Mouse (Mus musculus) midbrain, embryonic 14.5 days (tissue): ENCODE data around the gene Atp6v0d1. TPM values are rescaled to one million over a fixed set of nuclear protein-coding genes. Genes with fewer than 3 reads are reported as not detected.
A peak's percentile ranks its signal among the peaks of the same experiment; 100 is the strongest.

ENCODE experiments used
- ATAC-seq: fragments of 200-750 bp; cut with Nextera tagmentation; 2 replicates; pipeline ENCODE4 v1.8.0; 2017; ENCODE audit warnings: moderate number of reproducible peaks, moderate library complexity; ENCODE audit not compliant: low FRiP score, low TSS enrichment
- DNase-seq: peaks from one replicate; pipeline ENCODE4 v3.0.0-alpha.2; 2015
- H3K27ac ChIP-seq: fragments of 300-500 bp; sonication (generic); replicated peaks from 2 replicates; pipeline ENCODE4 v1.5.1; 2014; ENCODE audit warnings: mild to moderate bottlenecking, low read depth, low read length, moderate library complexity
- H3K27me3 ChIP-seq: fragments of 300-500 bp; sonication (generic); 2 replicates; pipeline ENCODE4 v1.6.1; 2014; ENCODE audit warnings: low read length, control low read depth, mixed read lengths; ENCODE audit not compliant: control insufficient read depth, insufficient read depth
- H3K36me3 ChIP-seq: fragments of 300-500 bp; sonication (generic); 2 replicates; pipeline ENCODE4 v1.6.1; 2014; ENCODE audit warnings: low read length, control low read depth; ENCODE audit not compliant: control insufficient read depth, insufficient read depth
- H3K4me1 ChIP-seq: fragments of 300-500 bp; sonication (generic); 2 replicates; pipeline ENCODE4 v1.6.1; 2014; ENCODE audit warnings: mild to moderate bottlenecking, antibody characterized with exemption, low read length, control low read depth; ENCODE audit not compliant: control insufficient read depth, insufficient read depth
- H3K4me2 ChIP-seq: fragments of 300-500 bp; sonication (generic); 2 replicates; pipeline ENCODE4 v1.6.1; 2014; ENCODE audit warnings: mild to moderate bottlenecking, low read length, moderate library complexity
- H3K4me3 ChIP-seq: fragments of 300-500 bp; sonication (generic); replicated peaks from 2 replicates; pipeline ENCODE4 v1.5.1; 2014; ENCODE audit warnings: low read depth, low read length
- H3K9ac ChIP-seq: fragments of 300-500 bp; sonication (generic); replicated peaks from 2 replicates; pipeline ENCODE4 v1.6.1; 2014; ENCODE audit warnings: mild to moderate bottlenecking, low read length, moderate library complexity
- H3K9me3 ChIP-seq: fragments of 300-500 bp; sonication (generic); 2 replicates; pipeline ENCODE4 v1.6.1; 2016; ENCODE audit warnings: low read length, control low read depth, mixed read lengths; ENCODE audit not compliant: control insufficient read depth
- WGBS: fragments of 180-500 bp; shearing (Covaris S2); extraction: QIAGEN DNeasy Blood & Tissue Kit; methylation state at CpG from one replicate; pipeline ENCODE4 v1.1.7; 2014; 5-methylcytosine and 5-hydroxymethylcytosine counted together
- microRNA counts: library from miRNA; unstranded; fragments of <30 nt; microRNA quantifications from one replicate; lab custom pipeline; 2016
- microRNA-seq: library from miRNA; unstranded; fragments of <30 nt; microRNA quantifications from one replicate; pipeline ENCODE4, GENCODE M21; 2016
- polyA plus RNA-seq: library from polyadenylated mRNA; unstranded; fragments of >200 nt; fragmentation: Nextera tagmentation; extraction: Ambion mirVana; gene quantifications from 2 replicates; pipeline ENCODE4 v1.2.1, GENCODE M21; 2014

The Atp6v0d1 gene
- polyA plus RNA-seq, 1 experiment from 2014 or later: 227 TPM

DNA sequence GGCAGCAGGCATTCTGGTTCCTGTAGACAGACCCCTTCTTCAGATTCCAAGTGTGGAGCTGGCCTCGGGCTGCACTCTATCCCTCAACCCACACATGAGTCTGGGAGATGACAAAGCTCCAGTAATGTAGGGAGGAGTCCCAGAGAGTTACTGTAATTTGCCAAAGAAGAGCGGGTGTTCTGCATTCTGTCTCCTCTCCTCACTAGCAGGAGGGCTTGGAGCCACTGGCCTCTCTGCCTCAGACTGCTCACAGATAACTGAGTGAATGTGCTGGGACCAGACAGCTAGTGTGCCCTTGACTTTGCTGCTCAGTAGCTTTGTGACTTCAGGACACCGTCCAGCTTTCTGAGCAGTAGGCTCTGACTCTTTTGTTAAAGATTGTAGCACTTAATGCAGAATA, 88.1 kb downstream of the Atp6v0d1 start:
- peaks cover 8% of the 10 kb centered on the region; the same call in 1 of the 2 replicates for H3K36me3 ChIP-seq
- no peak for DNase-seq
- no peak overlapping the region for H3K4me3 ChIP-seq
- H3K9me3 ChIP-seq: no peaks in the 10 kb centered on the region
- H3K27ac ChIP-seq: no peak overlapping the region
- no peak overlapping the region for H3K4me2 ChIP-seq
- H3K27me3 ChIP-seq: no peaks in the 10 kb centered on the region
- H3K4me1 ChIP-seq: peaks cover 19% of the 10 kb centered on the region
- 87% methylated on average over 3 of the region's 3 CpGs for WGBS
- H3K9ac ChIP-seq: no peak overlapping the region
- ATAC-seq: no peak

GRCm38 (mm10) chr8:105476628-105477413, 89.0 kb downstream of the Atp6v0d1 start:
- H3K9me3 ChIP-seq: no peaks in the 10 kb centered on the region
- no peak overlapping the region for H3K4me2 ChIP-seq
- DNase-seq: peak; percentile 75
- peaks cover 19% of the 10 kb centered on the region for H3K4me1 ChIP-seq
- no peak overlapping the region for H3K4me3 ChIP-seq
- ATAC-seq: peak; percentile 59; the same call in 1 of the 2 replicates
- no peak overlapping the region for H3K9ac ChIP-seq
- peaks cover 8% of the 10 kb centered on the region; the same call in 1 of the 2 replicates for H3K36me3 ChIP-seq
- H3K27me3 ChIP-seq: no peaks in the 10 kb centered on the region
- H3K27ac ChIP-seq: no peak overlapping the region
- 44% methylated on average over 25 of the region's 25 CpGs for WGBS

- Histone ChIP-seq H3K4me3 (no peak overlapping the region), H3K4me1 (peaks cover 19% of the 10 kb centered on the region), H3K36me3 (peaks cover 8% of the 10 kb centered on the region; the same call in 1 of the 2 replicates), H3K9me3 (no peaks in the 10 kb centered on the region), H3K9ac (no peak overlapping the region), H3K27ac (no peak overlapping the region), H3K27me3 (no peaks in the 10 kb centered on the region), H3K4me2 (no peak overlapping the region)
- ATAC-seq: no peak
- DNase-seq: no peak
- 93% methylated on average over 7 of the region's 7 CpGs for WGBS
Observed at GRCm38 (mm10) chr8:105476161-105476560, 89.7 kb downstream of the Atp6v0d1 start.

GRCm38 (mm10) chr8:105475742-105476141, 90.1 kb downstream of the Atp6v0d1 start:
- Histone ChIP-seq H3K27me3 (no peaks in the 10 kb centered on the region), H3K36me3 (peaks cover 8% of the 10 kb centered on the region; the same call in 1 of the 2 replicates), H3K4me2 (no peak overlapping the region), H3K9me3 (no peaks in the 10 kb centered on the region), H3K4me1 (peaks cover 20% of the 10 kb centered on the region), H3K4me3 (no peak overlapping the region), H3K27ac (no peak overlapping the region), H3K9ac (no peak overlapping the region)
- ATAC-seq (no peak), DNase-seq (no peak)
- 93% methylated on average over 8 of the region's 8 CpGs for WGBS

- Histone ChIP-seq H3K4me2 (no peak overlapping the region), H3K9ac (no peak overlapping the region; the same call in 1 of the 2 replicates), H3K4me1 (peaks cover 25% of the 10 kb centered on the region), H3K27ac (no peak overlapping the region), H3K27me3 (no peaks in the 10 kb centered on the region), H3K9me3 (no peaks in the 10 kb centered on the region), H3K4me3 (no peak overlapping the region), H3K36me3 (peaks cover 8% of the 10 kb centered on the region; the same call in 1 of the 2 replicates)
- DNase-seq: no peak
- WGBS: 30% methylated on average over 4 of the region's 4 CpGs
- no peak for ATAC-seq
Observed at GRCm38 (mm10) chr8:105475254-105475653, 90.6 kb downstream of the Atp6v0d1 start.

DNA sequence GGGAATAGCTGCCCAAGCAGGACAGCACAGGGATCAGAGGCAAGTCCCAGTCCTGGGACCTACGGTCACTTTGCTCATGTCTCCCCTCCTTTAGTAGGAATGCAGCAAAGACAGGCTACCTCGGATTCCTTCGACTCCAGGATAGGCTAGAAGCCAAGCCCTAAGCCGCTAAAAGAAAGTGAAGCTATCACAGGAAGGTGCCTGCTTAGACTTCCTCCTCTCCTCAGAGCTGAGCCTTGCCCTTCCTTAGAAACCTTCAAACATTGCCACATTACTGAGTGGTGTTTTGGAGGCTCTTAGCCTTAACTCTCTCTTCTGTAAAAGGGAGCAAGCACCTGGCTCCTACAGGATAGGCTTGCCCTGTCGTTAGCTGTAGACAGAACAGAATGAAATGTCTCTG, 91.2 kb downstream of the Atp6v0d1 start:
- Histone ChIP-seq H3K27ac (0 out of 2 replicates have a peak overlapping the region, but pooled peaks have one; percentile 8), H3K9me3 (no peaks in the 10 kb centered on the region), H3K9ac (peak overlapping the region; percentile 20; the same call in 1 of the 2 replicates), H3K36me3 (peaks cover 8% of the 10 kb centered on the region; the same call in 1 of the 2 replicates), H3K4me2 (peak overlapping the region; percentile 27), H3K27me3 (no peaks in the 10 kb centered on the region), H3K4me1 (peaks cover 31% of the 10 kb centered on the region), H3K4me3 (no peak overlapping the region)
- 41% methylated on average over 5 of the region's 5 CpGs for WGBS
- ATAC-seq (no peak), DNase-seq (no peak)

MicroRNA genes within 50 kb of the gene (microRNA counts, 519-probe panel; counts per million panel counts)
- not detected for microRNA mmu-miR-1966 (lab: Ali Mortazavi, UCI)

Small RNAs within 50 kb of the gene (microRNA-seq; reads per million reads assigned to microRNA genes)
- gene Mir1966: 0.73 reads per million

Other genes starting within 250 kb of the Atp6v0d1 start
- 0.72 and 0.86 TPM in 2 replicates for gene Lrrc29, start 239.8 kb downstream of the Atp6v0d1 start, polyA plus RNA-seq
- gene Tmem208, start 239.7 kb downstream of the Atp6v0d1 start, polyA plus RNA-seq: 122 and 149 TPM in 2 replicates
- 0.59 and 0.84 TPM in 2 replicates for gene Fhod1, start 218.1 kb downstream of the Atp6v0d1 start, polyA plus RNA-seq
- gene Slc9a5, start 217.2 kb downstream of the Atp6v0d1 start, polyA plus RNA-seq: 8.3 and 10.2 TPM in 2 replicates
- 1.4 and 3.0 TPM in 2 replicates for gene Plekhg4, start 192.8 kb downstream of the Atp6v0d1 start, polyA plus RNA-seq
- not detected in 2 replicates for gene Kctd19, start 152.5 kb downstream of the Atp6v0d1 start, polyA plus RNA-seq
- gene Lrrc36, start 152.5 kb downstream of the Atp6v0d1 start, polyA plus RNA-seq: 1.5 and 1.7 TPM in 2 replicates
- gene Tppp3, start 94.5 kb downstream of the Atp6v0d1 start, polyA plus RNA-seq: 91.3 and 108 TPM in 2 replicates
- 25.2 and 26.4 TPM in 2 replicates for gene Zdhhc1, start 69.1 kb downstream of the Atp6v0d1 start, polyA plus RNA-seq
- 5.9 and 9.7 TPM in 2 replicates for gene Hsd11b2, start 47.3 kb downstream of the Atp6v0d1 start, polyA plus RNA-seq
- 23.8 and 26.2 TPM in 2 replicates for gene Ripor1, start 39.2 kb upstream of the Atp6v0d1 start, polyA plus RNA-seq
- 75.7 and 96.9 TPM in 2 replicates for gene Ctcf, start 70.5 kb upstream of the Atp6v0d1 start, polyA plus RNA-seq
- gene Agrp, start 71.3 kb upstream of the Atp6v0d1 start, polyA plus RNA-seq: 0.82 and 1.1 TPM in 2 replicates
- gene Carmil2, start 120.2 kb upstream of the Atp6v0d1 start, polyA plus RNA-seq: 17.8 and 18.0 TPM in 2 replicates
- gene Acd, start 135.1 kb upstream of the Atp6v0d1 start, polyA plus RNA-seq: 86.3 and 106 TPM in 2 replicates
- gene Pard6a, start 135.1 kb upstream of the Atp6v0d1 start, polyA plus RNA-seq: 51.2 and 53.4 TPM in 2 replicates
- 0.41 TPM in 1 of 2 replicates, not detected in the other for gene 4933405L10Rik, start 141.6 kb upstream of the Atp6v0d1 start, polyA plus RNA-seq
- 13.8 and 13.9 TPM in 2 replicates for gene Enkd1, start 142.2 kb upstream of the Atp6v0d1 start, polyA plus RNA-seq
- gene Gfod2, start 192.6 kb upstream of the Atp6v0d1 start, polyA plus RNA-seq: 75.4 and 77.8 TPM in 2 replicates